Comparison of ENCODE assay signal across 16 mouse cellular contexts in genomic region chr5:101216837-101217571, GRCm38 (mm10).
"Had no signal": no experiment of that assay in that cellular context is flagged by ENCODE, and none has a peak within 500 bp of the region (broad histone marks: within the 10 kb centered on the region; RNA-seq: fewer than 3 reads in every experiment).

No protein-coding gene starts in this region.

- H3K27me3 ChIP-seq: liver, embryonic 13.5 days; midbrain, embryonic 12.5 days; midbrain, embryonic 15.5 days; neural tube, embryonic 12.5 days; neural tube, embryonic 15.5 days; stomach, embryonic 15.5 days had no signal

- H3K9me3 ChIP-seq: liver, embryonic 13.5 days; midbrain, embryonic 12.5 days; midbrain, embryonic 15.5 days; neural tube, embryonic 12.5 days; neural tube, embryonic 15.5 days; stomach, embryonic 15.5 days had no signal

- ATAC-seq: midbrain, embryonic 15.5 days had no signal

- H3K4me2 ChIP-seq: liver, embryonic 13.5 days; midbrain, embryonic 12.5 days; midbrain, embryonic 15.5 days; neural tube, embryonic 12.5 days; neural tube, embryonic 15.5 days; stomach, embryonic 15.5 days had no signal

- H3K9ac ChIP-seq: liver, embryonic 13.5 days; midbrain, embryonic 12.5 days; midbrain, embryonic 15.5 days; neural tube, embryonic 12.5 days; neural tube, embryonic 15.5 days; stomach, embryonic 15.5 days had no signal

- H3K27ac ChIP-seq: kidney, postnatal 0 days; left cerebral cortex, adult 2 months; liver, embryonic 13.5 days; midbrain, embryonic 12.5 days; midbrain, embryonic 15.5 days; neural tube, embryonic 12.5 days; neural tube, embryonic 15.5 days; stomach, embryonic 15.5 days had no signal

- H3K4me3 ChIP-seq: left cerebral cortex, adult 2 months; liver, embryonic 13.5 days; midbrain, embryonic 12.5 days; midbrain, embryonic 15.5 days; neural tube, embryonic 12.5 days; neural tube, embryonic 15.5 days; stomach, embryonic 15.5 days had no signal

- H3K36me3 ChIP-seq: liver, embryonic 13.5 days; midbrain, embryonic 12.5 days; midbrain, embryonic 15.5 days; neural tube, embryonic 12.5 days; neural tube, embryonic 15.5 days; stomach, embryonic 15.5 days had no signal

- H3K4me1 ChIP-seq: liver, embryonic 13.5 days; midbrain, embryonic 12.5 days; midbrain, embryonic 15.5 days; neural tube, embryonic 12.5 days; neural tube, embryonic 15.5 days; stomach, embryonic 15.5 days had no signal

- DNase-seq: kidney, adult 9 months; kidney, postnatal 36 days; layer of hippocampus, postnatal 36 days; liver, embryonic 13.5 days; lung, adult 2 months; lung, postnatal 14 days; lung, postnatal 4 days; right cerebral cortex, postnatal 25 days; spleen, adult 18-20 months had no signal
